Mouse (Mus musculus): ENCODE results near the gene Sord.

DNA sequence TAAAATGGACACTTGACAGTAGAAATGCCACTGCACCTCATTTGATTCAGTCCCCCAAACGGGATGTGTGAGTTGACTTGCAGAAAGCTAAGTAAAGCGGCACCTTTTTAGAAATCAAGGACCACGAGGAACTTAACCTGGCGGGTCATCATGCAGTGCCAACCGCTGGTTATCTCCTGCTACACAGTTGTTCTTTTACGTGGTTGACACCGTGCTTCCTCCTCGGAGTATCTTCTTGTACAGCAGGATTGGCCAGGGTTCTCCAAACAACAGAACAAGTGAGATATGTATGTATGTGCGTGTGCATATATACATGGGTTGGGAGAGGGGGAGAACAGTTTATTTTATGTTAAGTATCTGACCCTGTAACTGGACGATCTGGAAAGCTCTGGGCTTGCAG lies 13.2 kb downstream of the Sord start:
- TF ChIP-seq CTCF (IDR thresholded peaks at IDR 0.05; ENCODE audit: low read depth) (no peak), EP300 (optimal IDR thresholded peaks at IDR 0.05) (no peak)

Data from stomach, postnatal 0 days (tissue).